Mouse (Mus musculus): Measurements from ENCODE around the gene Mta3.

DNA sequence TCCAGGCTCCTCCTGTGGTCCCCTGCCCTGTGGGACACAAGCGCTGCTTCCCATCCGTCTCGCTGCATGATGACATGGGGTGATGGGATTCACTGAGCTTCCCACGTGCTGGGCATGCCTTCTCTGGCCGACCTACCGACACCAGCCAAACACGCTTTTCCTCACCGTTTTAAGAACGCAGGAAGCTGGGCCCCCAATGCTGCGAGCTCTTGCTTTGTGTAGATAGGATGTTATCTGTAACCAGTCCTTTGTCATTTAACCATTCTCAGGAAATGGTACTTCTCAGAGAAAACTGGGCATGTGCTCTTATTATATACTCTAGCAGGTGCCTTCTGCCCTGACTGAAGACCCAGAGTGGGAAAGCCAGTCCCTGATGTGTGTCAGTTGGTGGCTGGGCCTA, 62.3 kb downstream of the Mta3 start:
- no peak for TF ChIP-seq CTCF (IDR thresholded peaks at IDR 0.05; ENCODE audit: extremely low read depth, insufficient read depth, low read length)
- TF ChIP-seq POLR2A (IDR thresholded peaks at IDR 0.05; ENCODE audit: extremely low read depth, insufficient read depth, low read length), result no peak
